Mouse (Mus musculus) monocyte, adult 5-6 weeks (primary cell): Measurements from ENCODE around the gene Cxcl1. TPM values are rescaled to one million over a fixed set of nuclear protein-coding genes. Genes with fewer than 3 reads are reported as not detected.

ENCODE experiments used
- ATAC-seq: fragments of 153-309, 156-312 bp; replicated peaks from 2 replicates; pipeline ENCODE4 v1.8.0; 2017; ENCODE audit warnings: mild to moderate bottlenecking; ENCODE audit not compliant: low TSS enrichment, insufficient number of reproducible peaks, severe bottlenecking, poor library complexity, low FRiP score
- total RNA-seq: library from RNA; stranded (forward); fragments of 200-1000, 200-491, 200-594 nt; gene quantifications from 3 replicates; pipeline ENCODE4 v1.2.3, GENCODE M21; 2017

The Cxcl1 gene
- total RNA-seq, 1 experiment from 2014 or later, result not detected

- ATAC-seq, result peak; percentile 94
Observed at GRCm38 (mm10) chr5:90881682-90882081, 9.4 kb upstream of the Cxcl1 start.

DNA sequence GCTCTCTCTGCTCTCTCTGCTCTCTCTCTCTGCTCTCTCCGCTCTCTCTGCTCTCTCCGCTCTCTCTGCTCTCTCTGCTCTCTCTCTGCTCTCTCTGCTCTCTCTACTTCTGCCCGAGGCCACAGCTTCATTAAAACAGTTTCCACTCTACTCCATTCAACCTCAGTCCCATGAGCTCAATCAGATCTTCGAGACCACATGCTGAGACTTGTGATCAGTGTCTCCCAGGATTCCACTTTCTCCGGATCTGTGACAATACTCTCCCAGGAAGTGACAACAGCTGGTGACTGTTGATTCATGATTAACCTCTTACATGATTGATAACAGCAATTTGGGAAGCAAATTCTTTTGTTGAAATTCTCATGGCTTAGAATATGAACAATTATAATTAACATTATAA lies 8.9 kb upstream of the Cxcl1 start:
- no peak for ATAC-seq

DNA sequence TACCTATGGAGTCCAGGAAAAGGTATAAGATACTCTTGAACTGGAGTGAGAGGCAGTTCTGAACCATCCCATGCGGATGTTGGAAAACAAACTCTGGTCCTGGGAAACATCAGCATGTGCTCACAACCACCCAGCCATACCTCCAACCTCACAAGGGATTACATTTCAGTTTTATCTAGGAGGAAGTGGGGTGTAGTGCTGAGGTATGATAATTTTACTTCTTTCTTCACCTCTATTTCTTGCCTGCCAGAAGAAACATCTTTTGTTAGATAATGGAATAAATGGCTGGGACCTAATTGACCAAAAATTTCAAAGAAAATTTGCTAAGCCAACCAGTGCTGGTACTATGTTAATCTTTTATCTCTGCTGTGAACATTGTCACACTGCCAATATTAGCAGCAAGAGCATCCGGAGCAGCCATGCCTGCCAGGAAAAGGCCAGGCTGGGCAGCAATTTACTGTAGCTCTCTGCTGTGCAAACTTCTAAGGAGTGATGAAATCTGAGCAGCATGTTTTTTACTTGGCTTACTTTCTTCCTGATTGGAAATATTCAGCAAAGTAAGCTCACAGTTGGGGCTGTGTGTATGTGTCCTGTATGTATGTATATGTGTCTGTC lies 6.3 kb upstream of the Cxcl1 start:
- no peak for ATAC-seq

GRCm38 (mm10) chr5:90888661-90889060 lies 2.4 kb upstream of the Cxcl1 start:
- no peak for ATAC-seq

- no peak for ATAC-seq
Observed at GRCm38 (mm10) chr5:90891464-90891813, 398 bp downstream of the Cxcl1 start.

DNA sequence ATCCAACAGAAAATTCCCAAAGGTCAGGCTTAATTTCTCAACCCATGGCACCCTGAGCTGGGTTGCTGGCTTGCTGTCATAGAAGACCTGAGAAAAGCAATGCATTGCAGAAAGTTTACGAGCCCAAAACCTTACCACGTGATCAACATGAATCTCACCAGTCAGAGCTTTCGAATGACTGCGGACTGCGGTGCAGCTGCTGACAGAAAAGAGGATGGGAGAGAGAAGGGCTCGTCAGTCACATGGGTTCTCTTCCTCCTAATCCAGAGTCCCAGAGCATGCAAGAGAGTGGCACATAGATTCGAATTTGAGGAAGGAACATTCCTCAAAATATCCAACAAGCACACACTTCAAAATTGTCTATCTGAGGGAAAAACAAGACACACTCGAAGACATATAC lies 3.2 kb downstream of the Cxcl1 start:
- no peak for ATAC-seq

GRCm38 (mm10) chr5:90897429-90897828 lies 6.4 kb downstream of the Cxcl1 start:
- peak; percentile 69 for ATAC-seq

DNA sequence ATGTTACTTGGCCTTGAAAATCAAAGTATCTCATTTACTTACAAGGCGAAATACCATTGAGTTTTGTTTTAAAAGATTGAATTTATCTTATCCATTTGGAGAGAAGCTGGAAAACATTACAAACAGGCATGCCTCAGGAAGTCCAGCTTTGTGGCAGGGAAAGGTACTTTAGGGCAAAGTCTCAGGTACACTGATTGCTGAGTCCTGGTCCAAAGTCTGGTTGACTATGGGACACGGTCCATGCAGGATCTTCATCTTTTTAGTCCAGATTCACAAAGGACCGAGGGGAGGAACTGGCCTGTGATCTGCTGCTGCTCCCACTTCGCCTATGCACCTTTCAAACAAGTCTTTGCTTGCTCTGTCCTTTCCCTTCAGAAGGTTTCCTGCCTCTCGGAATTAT lies 8.3 kb downstream of the Cxcl1 start:
- ATAC-seq, result no peak

DNA sequence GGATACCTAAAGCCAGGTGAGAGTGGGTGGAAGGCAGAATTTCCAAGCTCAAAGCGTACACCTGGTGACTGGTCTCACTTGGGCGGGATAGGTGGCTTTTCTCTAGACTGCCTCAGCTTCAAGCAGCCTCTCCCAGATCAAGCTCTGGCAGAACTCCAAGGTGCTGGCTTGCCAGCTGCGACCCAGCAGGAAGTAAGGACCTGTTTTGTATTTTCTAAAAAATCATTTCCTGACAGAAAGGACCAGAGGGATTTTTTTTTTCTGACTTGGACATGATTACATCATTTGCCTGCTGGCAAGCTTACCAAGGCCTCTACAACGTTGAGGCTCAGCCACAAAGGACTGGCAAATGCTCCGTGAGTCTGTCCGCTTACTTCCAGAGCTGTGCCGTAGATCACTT lies 9.1 kb downstream of the Cxcl1 start:
- ATAC-seq, result no peak

DNA sequence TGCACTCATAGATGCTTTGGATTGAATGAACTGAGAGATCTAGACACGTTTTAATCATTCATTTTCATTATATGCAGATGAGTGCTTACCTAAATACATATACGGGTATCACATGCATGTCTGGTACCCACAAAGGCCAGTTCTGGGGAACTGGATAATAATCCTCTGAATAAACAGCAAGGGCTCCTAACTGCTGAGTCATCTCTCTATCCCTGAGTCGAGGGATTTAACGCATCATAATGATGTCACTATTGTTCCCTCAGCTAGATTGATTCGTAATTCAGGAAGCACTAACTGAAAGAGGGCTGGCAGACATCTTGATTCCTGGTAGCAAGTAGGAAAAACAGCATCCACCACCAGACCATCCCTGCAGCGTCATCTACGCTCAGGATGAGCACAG lies 9.6 kb downstream of the Cxcl1 start:
- no peak for ATAC-seq

DNA sequence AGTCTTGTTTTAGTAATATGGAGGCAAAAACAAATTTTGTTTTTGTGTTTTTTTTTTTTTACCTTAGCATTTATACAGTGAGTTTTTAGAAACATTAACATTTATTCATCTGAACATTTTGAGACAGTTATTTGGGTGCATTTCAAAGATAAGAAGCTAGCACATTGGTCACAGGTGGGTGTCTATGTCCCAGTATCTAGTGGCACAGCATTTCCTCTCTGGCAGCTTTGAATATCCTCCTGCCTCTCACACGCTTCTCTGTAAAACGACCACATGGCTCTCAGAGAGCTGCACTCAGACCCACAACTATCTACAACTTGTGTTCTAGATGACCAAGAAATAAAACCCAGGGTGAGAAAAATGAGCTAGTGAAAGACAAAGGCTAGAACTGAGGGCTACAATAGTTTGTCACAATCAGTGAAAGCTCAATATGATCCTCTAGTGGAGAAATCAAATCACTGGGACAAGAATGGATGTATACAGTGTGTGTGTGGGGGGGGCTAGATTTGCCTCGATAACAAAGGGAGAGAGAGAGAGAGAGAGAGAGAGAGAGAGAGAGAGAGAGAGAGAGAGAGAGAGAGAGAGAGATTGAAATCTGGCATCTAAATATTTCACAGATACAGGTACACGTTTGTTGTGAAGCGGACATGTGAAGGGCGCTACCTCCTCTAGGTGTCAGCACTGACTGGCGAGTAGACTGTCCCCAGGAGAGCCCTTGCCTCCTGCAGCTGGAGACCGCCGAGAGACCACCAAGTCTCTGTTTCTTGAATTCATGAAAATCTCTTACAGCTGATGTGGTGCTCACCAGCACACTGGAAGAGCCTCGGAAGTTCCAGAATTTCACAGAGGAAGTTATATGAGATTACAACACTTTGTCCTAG lies 11.6 kb downstream of the Cxcl1 start:
- no peak; the same call in 1 of the 2 replicates for ATAC-seq

DNA sequence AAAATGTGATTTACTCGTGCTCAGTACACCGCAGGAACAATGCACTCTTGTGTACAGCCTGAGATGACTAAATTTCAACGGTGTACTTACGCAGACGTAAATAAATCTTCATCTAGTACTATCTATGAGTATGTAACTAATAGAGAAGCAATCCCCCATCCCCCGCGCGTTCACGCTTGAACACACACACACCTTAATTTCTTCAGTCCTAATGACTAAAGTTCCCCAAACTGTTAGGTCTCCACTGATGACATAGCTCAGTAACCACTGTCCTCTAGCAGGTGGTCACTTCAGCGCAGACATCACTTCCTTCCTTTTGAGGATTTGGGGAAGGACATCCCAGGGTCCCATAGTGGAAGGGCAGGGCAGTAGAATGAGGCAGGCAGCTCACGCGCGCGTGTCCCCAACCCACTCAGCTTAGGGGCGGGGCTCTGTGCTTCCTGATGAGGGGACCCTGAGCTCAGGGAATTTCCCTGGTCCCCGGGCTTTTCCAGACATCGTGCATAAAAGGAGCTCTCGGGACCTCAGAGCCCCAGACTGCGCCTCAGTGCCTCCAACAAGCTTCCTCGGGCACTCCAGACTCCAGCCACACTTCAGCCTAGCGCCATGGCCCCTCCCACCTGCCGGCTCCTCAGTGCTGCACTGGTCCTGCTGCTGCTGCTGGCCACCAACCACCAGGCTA lies 12.4 kb downstream of the Cxcl1 start, which contains the start of gene Cxcl2:
TSS of gene Cxcl2 (plus strand) at position 533 of the 682 bp plus-strand sequence.
- peak; percentile 72 for ATAC-seq

- peak; percentile 90; the same call in 1 of the 2 replicates for ATAC-seq
Observed at GRCm38 (mm10) chr5:90908983-90909382, 17.9 kb downstream of the Cxcl1 start.

GRCm38 (mm10) chr5:90919495-90919894 lies 28.5 kb downstream of the Cxcl1 start:
- no peak for ATAC-seq

DNA sequence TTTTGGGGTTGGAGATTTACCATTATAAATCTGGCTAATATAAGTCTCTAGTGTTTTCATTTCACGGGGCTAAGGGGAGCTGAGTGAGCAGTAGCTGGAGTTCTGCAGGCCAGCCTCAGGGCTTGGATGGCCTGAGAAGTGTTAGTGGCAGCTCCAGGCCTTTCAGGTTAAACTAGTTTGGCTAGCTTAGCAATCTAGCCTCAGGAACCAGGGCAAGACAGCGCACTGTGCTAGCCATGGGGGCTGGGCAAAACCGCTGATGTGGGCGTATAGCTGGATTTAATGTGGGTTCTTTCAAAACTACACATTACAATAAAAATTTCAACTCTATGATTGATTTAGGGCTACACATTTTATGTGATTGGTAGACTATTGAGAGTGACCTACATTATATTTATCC lies 31.9 kb downstream of the Cxcl1 start:
- no peak for ATAC-seq

- ATAC-seq, result no peak
Observed at GRCm38 (mm10) chr5:90930546-90930945, 39.5 kb downstream of the Cxcl1 start.

DNA sequence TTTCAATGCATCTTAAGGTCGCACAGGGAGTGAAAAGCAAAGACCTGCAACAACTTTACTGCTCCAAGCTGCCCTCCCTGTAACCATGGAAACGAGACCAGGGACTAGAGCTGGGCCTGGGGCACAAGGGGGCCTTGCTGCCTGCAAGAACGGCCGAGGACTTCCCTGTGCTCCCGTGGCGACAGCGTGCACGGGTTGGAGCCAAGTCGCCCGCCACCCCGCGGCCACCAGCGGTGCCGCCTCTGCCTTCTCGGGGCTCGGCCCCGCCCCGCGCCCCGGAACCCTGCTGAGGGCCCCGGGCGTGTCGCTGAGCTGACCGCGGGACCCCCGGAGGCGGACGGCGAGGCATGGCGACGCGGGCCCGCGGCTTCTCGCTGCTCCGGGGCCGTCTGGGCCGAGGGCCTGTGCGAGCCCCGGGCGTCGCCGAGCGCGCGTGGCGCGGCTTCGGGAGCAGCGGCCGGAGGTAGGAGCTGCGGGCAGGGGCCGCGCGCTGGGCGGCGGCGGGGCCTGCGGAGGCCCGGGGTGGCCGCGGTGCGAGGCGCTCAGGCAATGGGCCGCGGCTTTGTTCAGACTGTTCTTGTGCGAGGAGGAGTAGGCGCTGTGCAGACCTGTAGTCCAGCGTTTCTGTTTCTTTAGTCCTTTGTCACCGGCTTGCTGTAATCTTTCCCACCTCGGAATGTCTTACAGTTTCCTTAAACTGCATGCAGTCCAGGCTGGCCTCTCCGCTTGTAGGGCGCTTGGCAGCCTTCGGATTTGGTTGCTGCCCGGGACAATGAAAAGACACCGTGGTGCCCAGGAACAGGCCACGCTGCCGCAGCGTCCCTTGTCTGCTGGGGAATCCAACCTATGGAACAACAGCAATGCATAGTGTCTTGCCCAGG lies 40.2 kb downstream of the Cxcl1 start, which contains the start of gene Mthfd2l:
TSS of gene Mthfd2l (plus strand) at position 147 of the 881 bp plus-strand sequence.
- ATAC-seq, result peak; percentile 88

DNA sequence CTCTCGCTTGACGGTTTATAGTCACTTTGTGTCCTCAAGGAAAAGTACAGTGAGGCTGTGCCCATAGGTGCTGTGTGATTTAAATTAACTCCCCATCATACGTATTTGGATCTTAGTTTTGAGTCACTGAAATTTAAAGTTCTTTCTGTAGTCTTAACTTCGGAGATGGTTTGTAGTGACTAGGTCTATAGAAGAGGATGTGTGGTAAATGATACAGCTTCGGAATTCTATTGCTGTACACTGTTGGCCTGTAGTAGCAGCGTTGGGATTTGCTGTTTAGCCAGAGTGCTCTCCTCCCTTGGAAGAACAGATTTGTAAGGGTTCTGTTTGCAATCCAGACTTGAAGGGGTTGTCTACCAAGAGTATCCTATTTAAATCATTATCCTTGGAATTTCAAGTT lies 40.9 kb downstream of the Cxcl1 start:
- ATAC-seq, result no peak

- ATAC-seq, result no peak
Observed at GRCm38 (mm10) chr5:90936706-90937105, 45.7 kb downstream of the Cxcl1 start.
